Mouse (Mus musculus): ENCODE measurements around the gene 2010106E10Rik.

DNA sequence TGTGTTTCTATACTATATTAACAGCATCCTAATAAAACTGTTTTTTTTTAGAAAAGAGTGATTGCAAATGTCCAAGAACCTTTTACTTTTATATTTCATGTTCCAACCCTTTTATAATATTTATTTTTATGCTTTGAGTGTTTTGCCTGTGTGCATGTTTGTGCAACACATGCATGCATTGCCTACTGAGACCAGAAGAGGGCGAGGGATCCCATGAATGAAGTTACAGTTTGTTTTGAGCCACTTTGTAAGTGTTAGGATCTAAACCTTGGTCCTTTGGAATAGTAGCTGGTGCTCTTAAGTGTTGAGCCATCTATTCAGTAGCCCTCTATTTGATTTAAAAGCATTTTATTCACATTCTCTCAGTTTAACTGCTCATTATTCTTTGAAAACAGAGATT lies 48.0 kb downstream of the 2010106E10Rik start:
- no peak for TF ChIP-seq EP300 (IDR thresholded peaks at IDR 0.05; ENCODE audit: low read depth)
- TF ChIP-seq CTCF (IDR thresholded peaks at IDR 0.05; ENCODE audit: low read depth), result peak; percentile 28; the same call in 1 of the 2 replicates
